Mouse (Mus musculus) lung, postnatal 0 days (tissue): Measurements from ENCODE around the gene 9430097D07Rik.

ENCODE experiments used
- CTCF ChIP-seq: IDR thresholded peaks from 2 replicates; pipeline ENCODE4 v1.5.1; 2016; ENCODE audit warnings: antibody characterized with exemption, mild to moderate bottlenecking
- EP300 ChIP-seq: IDR thresholded peaks from 2 replicates; pipeline ENCODE4 v1.6.1; 2016; ENCODE audit warnings: antibody characterized with exemption, mild to moderate bottlenecking, control low read depth

DNA sequence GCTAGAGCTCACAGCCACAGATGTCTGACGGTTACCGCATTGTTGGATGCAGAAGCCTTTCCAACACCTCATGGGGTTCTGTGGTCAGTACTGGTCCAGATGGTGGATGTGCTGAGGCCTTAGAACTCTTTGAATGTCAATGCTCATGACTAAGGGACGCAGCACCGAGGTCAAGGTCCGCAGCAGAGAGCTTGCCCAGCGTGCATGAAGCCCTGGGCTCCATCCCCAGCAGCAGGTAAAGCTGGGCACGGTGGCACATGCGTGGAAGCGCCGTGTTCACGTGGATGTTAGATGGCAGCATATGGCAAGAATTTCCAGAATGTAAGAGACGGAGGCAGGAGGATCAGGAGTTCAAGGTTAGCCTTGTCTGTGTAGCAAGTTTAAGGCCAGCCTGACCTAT lies 49.7 kb downstream of the 9430097D07Rik start:
- TF ChIP-seq CTCF (no peak), EP300 (no peak)
